Mouse (Mus musculus) liver, postnatal 0 days (tissue): Measurements from ENCODE around the gene Mreg.

Experiments
- CTCF ChIP-seq: sonication (generic); IDR thresholded peaks from 2 replicates; pipeline ENCODE4 v1.5.1; 2016; ENCODE audit warnings: antibody characterized with exemption, low read depth
- EP300 ChIP-seq: IDR thresholded peaks from 2 replicates; pipeline ENCODE4 v1.6.1; 2016; ENCODE audit warnings: antibody characterized with exemption, low read depth, mild to moderate bottlenecking

- TF ChIP-seq CTCF (no peak), EP300 (no peak)
Observed at GRCm38 (mm10) chr1:72237007-72237775, 25.1 kb upstream of the Mreg start.
